ENCODE assay signal across 15 mouse cellular contexts in genomic region chr3:132050884-132051457, GRCm38 (mm10).
"Had no signal": no experiment of that assay in that cellular context is flagged by ENCODE, and none has a peak within 500 bp of the region (broad histone marks: within the 10 kb centered on the region; RNA-seq: fewer than 3 reads in every experiment).

No protein-coding gene starts in this region.

- DNase-seq: kidney, postnatal 25 days; liver; liver, embryonic 13.5 days; liver, postnatal 0 days; lung, postnatal 14 days; midbrain, embryonic 14.5 days; right cerebral cortex, postnatal 14 days; thymus, adult 2 months; thymus, postnatal 25 days had no signal

- H3K9ac ChIP-seq: limb, embryonic 12.5 days; liver, embryonic 13.5 days; liver, postnatal 0 days; lung, embryonic 15.5 days; neural tube, embryonic 12.5 days; stomach, embryonic 15.5 days had no signal

- H3K4me2 ChIP-seq: limb, embryonic 12.5 days; liver, embryonic 13.5 days; lung, embryonic 15.5 days; neural tube, embryonic 12.5 days; stomach, embryonic 15.5 days had no signal

- H3K4me1 ChIP-seq: limb, embryonic 12.5 days; liver, embryonic 13.5 days; lung, embryonic 15.5 days; midbrain, embryonic 10.5 days; neural tube, embryonic 12.5 days; stomach, embryonic 15.5 days had no signal

- H3K4me3 ChIP-seq: limb, embryonic 12.5 days; liver, embryonic 13.5 days; lung, embryonic 15.5 days; midbrain, embryonic 10.5 days; myocyte; neural tube, embryonic 12.5 days; stomach, embryonic 15.5 days had no signal

- H3K27me3 ChIP-seq: limb, embryonic 12.5 days; liver, embryonic 13.5 days; lung, embryonic 15.5 days; neural tube, embryonic 12.5 days; stomach, embryonic 15.5 days had no signal

- H3K9me3 ChIP-seq: liver, embryonic 13.5 days; lung, embryonic 15.5 days; midbrain, embryonic 10.5 days; neural tube, embryonic 12.5 days; stomach, embryonic 15.5 days had no signal

- H3K27ac ChIP-seq: limb, embryonic 12.5 days; liver, embryonic 13.5 days; lung, embryonic 15.5 days; midbrain, embryonic 10.5 days; neural tube, embryonic 12.5 days; stomach, embryonic 15.5 days had no signal

- H3K36me3 ChIP-seq: limb, embryonic 12.5 days; liver, embryonic 13.5 days; lung, embryonic 15.5 days; midbrain, embryonic 10.5 days; neural tube, embryonic 12.5 days; stomach, embryonic 15.5 days had no signal

- ATAC-seq: liver, postnatal 0 days had no signal
